Mouse (Mus musculus): ENCODE results near the gene Begain.

Begain gene

DNA sequence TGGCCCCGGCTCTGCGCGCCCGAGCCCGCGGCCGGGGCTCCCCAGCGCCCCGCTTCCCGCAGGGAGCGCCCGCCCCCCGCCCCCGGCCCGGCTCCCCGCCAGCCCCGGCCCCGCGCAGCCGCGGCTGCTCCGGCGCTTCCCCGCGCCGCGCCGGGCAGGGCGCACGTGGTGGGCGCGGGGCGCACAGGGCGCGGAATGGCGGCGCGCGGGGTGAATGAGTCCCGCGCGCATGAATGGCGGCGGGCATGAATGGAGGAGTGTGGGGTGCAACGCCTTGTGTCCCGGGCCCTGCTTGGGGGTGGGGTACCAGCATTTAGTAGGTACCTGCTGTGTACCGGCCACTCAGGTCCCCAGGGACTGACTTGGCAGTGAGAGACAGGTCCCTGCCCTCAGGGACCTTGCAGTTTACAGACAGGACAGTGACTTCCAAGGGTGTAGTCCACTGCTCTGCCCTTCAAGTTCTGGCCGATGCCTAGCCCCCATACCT, at the start of gene Begain:
Begain (minus strand) TSS at position 51 of the 487 bp plus-strand sequence.
- ChIA-PET POLR2A (interaction anchor here in 2 of 4 experiments (1.1 to 1.2 kb wide), 2 partner anchors 8 to 173 kb away, joined by 3 to 6 read pairs; no protein-coding TSS in a partner anchor), CTCF (no interaction called here)

DNA sequence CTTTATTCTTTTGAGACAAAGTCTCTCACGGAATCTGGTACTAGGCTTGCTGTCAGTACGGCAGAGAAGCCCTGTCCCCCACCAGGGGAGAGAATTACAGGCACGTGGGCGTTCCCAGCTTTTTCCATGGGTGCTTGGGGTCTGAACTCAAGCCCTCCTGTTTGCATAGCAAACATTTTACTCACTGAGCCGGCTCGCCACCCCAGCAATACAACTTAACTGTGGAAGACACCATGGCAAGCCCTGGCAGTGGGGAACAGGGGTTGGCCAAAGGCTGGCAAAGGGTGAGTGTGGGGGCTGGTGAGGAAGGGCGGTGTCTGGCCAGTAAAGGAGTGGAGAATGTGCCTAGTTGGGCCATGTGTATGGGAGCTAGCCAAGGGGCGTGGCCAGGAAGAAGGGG, 47.7 kb upstream of the Begain start:
- CTCF ChIA-PET, result no interaction called here

DNA sequence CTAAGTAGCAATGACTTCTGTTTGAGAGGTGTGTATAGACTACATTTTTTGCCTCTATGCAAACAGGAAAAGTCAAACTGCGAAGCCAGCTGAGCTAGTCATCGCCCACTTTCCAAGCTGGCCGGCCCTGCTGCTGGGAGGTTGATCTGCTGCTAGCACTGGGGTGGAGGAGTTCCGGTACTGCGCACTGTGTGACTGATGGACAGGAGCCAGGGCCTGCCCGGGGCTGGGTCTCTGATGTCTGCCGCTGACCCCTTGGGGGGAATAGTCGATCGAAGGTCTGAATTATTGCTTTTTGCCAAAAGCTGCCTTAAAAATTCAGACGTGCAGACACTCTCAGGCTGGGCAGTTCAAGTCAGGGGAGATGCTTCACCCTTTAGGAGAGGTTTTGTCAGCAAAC, 47.1 kb upstream of the Begain start:
- CTCF ChIA-PET, result interaction anchor here in 1 of 4 experiments (0.6 kb wide), 1 partner anchor 987 kb away, joined by 3 read pairs; no protein-coding TSS in a partner anchor
- POLR2A ChIA-PET, result no interaction called here

More for the DNA sequence above, 47.7 kb upstream of the Begain start:
- POLR2A ChIA-PET, result no interaction called here

DNA sequence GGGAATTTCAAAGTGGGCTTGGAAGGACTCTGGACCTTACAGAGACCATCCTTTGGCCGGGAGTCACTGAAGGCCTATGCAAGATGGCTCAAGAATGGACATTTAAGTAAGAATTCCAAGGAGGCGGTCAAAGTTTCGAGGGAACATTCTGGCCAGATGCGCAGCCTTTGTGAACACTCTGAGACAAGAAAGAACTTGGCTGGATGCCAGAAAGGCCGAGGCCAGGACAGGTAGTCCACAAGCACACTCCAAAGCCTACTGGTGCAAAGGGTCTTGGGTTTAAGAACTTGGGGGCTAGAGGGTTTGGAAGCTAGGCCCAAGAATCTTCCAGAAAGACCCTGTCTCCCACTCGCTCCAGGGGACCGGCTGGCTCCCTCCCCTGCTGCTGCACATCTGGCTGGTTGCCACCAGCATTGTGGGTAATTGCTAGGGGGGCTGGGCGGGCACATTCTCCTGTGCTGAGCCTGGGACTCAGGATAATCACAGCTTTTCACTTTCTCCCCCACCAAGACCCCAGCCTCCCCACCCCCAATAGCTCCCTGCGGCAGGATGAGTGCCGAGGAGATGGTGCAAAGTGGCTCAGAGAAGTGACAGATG, 45.1 kb upstream of the Begain start:
- ChIA-PET CTCF (no interaction called here), POLR2A (interaction anchor here in 1 of 4 experiments (1.3 kb wide), 1 partner anchor 188 kb away, joined by 3 read pairs; no protein-coding TSS in a partner anchor)

DNA sequence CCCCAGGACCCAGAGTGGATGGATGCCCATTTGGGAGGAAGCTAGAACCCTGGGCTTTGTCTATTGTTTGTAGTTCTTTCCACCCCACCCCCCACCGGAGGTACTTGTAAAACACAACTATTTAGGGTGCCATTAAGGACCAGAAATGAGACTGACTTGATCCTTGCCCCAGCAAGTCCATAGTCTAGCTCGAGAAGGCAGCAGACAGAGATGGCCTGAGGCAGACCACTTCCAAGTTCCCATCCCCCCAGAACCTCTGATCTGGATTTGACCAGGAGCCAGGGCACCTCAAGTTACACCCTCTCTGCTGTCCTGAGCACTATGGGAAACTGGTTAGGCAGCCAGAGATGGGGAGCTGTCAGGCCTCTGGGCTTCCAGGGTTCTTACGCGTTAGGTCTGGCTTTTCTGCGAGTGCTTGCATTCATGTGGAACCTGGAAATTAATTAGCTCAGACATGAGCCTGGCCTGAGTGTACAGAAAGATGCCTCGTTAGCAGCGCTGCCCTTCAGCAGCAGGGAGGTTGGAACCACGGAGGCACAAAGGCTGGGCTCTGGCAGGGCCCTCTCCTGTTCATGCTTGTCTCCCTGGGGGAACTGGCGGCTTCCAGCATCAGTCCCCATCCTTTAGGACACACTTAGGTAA, 44.5 kb upstream of the Begain start:
- ChIA-PET POLR2A (interaction anchor here in 1 of 4 experiments (1.3 kb wide), 1 partner anchor 188 kb away, joined by 3 read pairs; no protein-coding TSS in a partner anchor), CTCF (no interaction called here)

DNA sequence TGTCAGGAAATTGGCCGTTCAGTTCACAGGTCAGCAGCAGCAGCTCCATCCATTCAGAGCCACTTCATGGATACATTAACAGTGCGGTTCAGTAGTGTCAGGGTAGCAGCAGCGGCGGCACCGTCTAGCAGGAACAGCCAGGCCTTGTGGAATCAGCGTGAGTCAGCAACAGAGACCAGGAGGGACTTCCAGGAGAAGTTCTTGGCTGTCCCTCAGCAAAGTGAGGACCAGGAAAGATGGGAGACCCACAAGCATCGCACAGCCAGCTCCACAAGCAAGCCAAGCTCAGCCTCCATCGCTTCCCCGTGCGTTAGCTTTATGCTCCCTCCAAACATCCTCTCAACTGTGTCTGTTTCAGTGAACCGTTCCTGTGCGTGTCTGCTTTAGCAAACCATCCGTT, 40.9 kb upstream of the Begain start:
- CTCF ChIA-PET, result no interaction called here
- POLR2A ChIA-PET, result no interaction called here

DNA sequence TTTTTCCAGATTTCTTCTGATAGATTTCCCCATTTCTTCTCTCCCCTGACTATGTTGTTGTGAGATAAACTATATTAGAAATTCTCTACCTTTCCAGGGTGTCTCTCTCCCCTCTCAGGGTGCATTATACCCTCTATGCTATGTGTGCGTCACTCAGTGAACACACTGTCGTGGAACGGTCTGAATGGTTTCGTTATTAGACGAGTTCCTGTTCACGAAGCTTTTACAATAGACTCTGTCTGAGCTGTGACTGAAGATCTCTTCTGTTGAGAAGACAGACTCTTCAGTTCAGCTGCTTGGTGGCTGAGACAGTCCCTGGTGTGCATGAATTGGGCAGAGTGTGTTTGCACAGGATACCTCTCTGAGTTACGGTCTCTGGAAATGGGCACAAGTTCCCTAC, 32.4 kb upstream of the Begain start:
- POLR2A ChIA-PET, result no interaction called here
- CTCF ChIA-PET, result no interaction called here

DNA sequence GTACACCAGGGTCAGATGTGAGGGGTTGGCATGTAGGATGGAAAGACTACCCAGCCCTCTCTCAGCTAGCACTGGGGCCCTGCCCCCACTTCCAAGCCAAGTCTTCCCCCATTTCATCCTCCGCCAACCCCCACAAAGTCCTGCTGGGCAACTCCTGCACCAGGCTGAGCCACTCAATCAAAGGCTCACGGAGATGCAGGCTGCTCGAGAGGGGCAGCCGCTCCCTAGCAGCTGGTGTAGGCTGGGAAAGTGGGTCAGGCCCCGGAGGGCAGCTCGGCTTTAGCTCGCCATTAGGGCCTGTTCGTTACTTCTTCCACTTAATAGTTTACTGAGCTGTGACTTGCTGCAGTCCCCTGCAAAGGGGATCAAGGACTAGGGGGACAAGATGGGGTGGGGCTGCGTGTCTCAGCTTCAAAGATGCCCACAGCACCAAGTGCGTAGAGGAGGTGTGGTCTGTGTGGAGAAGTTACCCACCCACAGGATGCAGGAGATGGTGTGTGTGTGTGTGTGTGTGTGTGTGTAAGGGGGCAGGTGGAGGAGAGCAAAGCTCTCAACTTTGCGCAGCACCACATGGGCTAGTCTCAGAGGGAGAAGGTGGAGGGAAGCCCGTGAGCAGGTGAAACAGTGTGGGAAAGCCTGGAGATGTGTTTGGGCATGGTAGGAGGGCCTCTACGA, 22.6 kb upstream of the Begain start:
- POLR2A ChIA-PET, result interaction anchor here in 1 of 4 experiments (0.7 kb wide), 1 partner anchor 35 kb away, joined by 3 read pairs; no protein-coding TSS in a partner anchor
- CTCF ChIA-PET, result no interaction called here

DNA sequence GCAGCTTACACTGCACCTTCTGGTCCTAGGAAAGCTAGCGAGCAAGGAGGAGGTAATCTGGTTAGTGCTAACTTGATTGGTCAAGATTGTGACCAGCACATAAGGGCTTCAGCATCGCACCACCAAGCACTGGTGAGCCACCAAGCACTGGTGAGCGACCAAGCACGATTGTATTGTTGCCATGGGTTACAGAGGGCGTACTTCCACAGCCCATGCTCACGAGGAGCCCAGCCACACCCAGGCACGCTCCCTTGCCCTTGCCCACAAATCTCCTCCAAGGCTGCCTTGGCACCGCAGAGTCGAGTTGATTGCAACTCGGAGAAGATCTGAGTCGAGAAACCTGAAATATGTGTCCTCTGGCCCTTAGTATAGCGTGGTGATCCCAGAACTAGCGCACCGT, 22.0 kb upstream of the Begain start:
- POLR2A ChIA-PET, result no interaction called here
- CTCF ChIA-PET, result no interaction called here

DNA sequence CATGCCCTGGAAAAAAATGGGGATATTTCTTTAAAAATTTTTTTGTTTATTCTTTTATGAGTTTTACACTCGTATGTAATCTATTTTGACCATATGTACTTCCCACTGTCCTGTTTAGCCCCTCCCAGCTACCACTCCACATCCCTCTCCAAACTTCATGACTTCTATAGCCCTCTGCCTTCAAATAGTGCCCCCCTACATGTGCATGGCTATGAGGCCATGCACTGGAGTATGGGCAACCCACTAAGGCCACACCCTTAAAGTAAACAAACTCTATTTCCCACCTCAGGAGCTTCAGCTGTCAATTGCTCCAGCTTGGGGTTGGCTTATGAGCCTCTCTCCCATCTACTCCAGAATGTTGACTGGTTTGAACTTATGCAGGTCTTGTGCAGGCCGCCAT, 18.1 kb upstream of the Begain start:
- ChIA-PET CTCF (no interaction called here), POLR2A (interaction anchor here in 1 of 4 experiments (1.2 to 2.5 kb wide), 2 partner anchors 9 to 14 kb away, joined by 3 to 7 read pairs; no protein-coding TSS in a partner anchor)

DNA sequence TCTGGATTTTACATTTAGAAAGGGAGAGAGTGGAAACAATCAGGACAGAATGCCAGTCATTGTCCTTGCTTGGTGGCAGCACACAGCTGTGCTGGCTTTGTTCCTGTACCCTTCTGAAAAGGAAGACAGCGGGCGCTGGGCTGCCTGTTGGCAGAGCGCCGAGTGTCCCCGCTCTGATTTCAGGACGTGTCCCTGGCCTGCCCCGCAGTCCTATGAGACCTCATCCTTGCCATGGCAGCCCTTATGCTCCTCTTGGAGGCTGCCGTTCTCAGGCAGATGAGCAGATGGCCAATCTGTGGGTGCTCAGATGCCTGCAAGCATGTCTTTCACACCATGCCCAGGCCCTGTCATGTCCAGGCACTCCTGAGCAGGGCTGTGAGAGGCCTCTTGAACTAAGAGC, 17.7 kb upstream of the Begain start:
- ChIA-PET CTCF (no interaction called here), POLR2A (interaction anchor here in 1 of 4 experiments (1.2 to 2.5 kb wide), 2 partner anchors 10 to 13 kb away, joined by 3 to 7 read pairs; no protein-coding TSS in a partner anchor)

DNA sequence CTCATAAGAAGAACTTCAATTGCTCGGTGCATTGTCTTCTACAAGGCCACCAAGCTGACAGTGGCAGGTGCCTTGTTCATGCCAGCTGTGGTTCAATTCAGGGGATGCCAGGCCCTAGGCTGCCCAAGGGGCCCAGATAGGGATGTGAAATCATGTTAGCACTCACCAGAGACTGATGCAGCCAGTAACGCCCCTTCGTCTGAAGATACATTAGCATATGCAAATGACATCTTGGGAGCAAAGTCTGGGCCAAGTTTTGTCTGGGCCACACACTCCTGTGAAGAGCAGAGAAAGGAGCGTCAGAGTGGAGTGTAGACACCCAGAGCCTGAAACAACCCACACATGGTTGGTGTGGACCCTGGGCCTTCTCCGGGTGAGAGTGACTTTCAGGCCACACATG, 17.0 kb upstream of the Begain start:
- CTCF ChIA-PET, result no interaction called here
- POLR2A ChIA-PET, result interaction anchor here in 1 of 4 experiments (2.5 kb wide), 1 partner anchor 13 kb away, joined by 7 read pairs; no protein-coding TSS in a partner anchor

DNA sequence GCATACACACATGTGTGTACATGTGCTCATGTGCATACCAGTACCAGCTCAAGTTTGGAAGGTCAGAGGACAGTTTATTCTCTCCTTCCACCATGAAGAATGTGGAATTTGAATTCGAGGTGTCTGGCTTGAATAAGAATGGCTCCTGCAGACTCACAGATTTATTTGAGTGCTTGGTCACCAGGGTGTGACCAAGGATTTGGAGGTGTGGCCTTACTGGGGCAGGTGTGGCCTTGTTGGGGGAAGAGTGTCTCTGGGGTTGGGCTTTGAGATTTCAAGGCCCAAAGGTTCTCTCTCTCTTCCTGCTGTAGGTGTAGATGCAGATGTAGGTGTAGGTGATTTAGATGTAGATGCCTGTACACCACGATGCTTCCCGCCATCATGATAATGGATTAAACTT, 15.5 kb upstream of the Begain start:
- ChIA-PET POLR2A (interaction anchor here in 2 of 4 experiments (0.6 to 0.8 kb wide), 2 partner anchors 9 to 13 kb away, joined by 3 read pairs; no protein-coding TSS in a partner anchor), CTCF (no interaction called here)

DNA sequence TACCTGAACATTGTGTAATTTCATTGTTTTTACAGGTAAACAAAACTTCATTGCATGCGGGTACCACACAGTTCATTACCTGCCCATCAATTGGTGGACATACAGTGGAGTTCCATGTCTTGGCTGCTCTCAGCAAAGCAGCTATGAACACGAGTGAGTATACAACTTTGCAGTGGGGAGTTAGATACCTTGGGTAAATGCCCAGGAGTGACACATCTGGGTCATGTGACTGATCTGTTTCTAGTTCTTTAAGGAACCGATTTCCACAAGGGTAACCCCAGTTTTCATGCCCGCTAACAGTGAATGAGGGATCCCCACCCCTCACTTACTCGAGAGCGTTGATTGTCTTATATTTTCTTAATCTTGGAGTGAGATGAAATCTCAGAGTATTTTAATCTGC, 9.0 kb upstream of the Begain start:
- ChIA-PET CTCF (no interaction called here), POLR2A (no interaction called here)

DNA sequence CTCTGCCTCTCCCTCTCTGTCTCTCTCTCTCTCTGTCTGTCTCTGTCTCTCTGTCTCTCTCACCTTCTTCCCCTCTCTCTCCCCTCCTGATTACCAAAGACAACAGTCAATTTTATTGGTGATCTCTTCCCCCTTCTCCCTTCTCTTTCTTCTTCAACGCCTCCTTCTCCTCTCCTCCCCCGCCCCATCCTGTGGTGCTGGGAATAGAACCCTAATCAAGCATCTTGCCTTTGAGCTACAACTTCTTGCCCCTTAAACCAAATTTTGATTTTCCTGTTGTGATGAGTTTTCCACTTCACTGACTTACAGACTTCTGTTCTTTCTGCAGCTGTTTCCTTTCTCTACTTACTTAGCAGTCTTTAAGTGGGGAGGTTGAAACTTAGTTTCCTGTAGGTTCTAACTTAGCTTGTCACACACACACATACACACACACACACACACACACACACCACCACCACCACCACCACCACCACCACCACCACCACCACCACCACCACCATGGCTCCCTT, 6.8 kb upstream of the Begain start:
- CTCF ChIA-PET, result no interaction called here

DNA sequence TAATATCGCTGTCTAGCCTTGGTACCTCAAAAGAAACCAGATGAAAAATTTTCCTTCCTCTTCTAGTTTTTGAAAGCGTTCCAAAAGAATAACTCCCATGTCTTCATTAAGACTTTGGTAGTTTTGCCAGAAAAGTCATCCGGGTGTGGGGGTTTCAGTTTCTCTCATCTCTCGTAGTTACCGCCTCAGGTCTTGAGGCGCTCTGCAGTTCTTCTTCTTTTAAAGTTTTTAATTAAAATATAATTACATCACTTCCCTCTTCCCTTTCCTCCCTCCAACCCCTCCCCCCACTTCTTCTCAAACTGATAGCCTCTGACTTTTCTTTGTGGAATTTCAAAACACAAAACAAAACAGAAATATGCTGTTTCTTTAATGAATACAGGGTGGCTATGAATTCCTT, 6.1 kb upstream of the Begain start:
- ChIA-PET POLR2A (interaction anchor here in 1 of 4 experiments (0.7 kb wide), 1 partner anchor 9 kb away, joined by 3 read pairs; no protein-coding TSS in a partner anchor), CTCF (no interaction called here)

More for the DNA sequence above, 6.8 kb upstream of the Begain start:
- POLR2A ChIA-PET, result interaction anchor here in 2 of 4 experiments (0.7 kb wide), 3 partner anchors 9 to 660 kb away, joined by 3 to 4 read pairs (median 3); no protein-coding TSS in a partner anchor

DNA sequence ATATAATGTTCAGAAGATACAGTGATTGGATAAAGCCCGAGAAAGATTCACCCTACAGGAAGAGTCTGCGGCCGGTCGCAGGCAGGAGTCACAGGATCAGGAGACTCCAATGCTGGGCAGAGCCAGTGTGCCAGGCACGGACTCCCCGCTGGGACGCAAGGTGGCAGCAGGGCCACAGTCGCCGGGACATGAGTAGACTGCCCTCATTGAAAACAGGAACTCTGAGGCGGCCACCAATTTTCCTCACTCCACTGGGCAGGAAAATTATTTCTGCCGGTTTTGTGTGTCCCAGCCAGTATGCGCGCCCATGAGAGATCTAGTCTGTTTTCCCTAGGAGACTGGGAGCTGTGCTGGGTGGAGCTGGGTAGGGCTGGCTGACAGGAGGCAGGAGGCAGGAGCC, 3.2 kb upstream of the Begain start:
- CTCF ChIA-PET, result interaction anchor here in 1 of 4 experiments (0.7 kb wide), 1 partner anchor 117 kb away, joined by 3 read pairs; no protein-coding TSS in a partner anchor

DNA sequence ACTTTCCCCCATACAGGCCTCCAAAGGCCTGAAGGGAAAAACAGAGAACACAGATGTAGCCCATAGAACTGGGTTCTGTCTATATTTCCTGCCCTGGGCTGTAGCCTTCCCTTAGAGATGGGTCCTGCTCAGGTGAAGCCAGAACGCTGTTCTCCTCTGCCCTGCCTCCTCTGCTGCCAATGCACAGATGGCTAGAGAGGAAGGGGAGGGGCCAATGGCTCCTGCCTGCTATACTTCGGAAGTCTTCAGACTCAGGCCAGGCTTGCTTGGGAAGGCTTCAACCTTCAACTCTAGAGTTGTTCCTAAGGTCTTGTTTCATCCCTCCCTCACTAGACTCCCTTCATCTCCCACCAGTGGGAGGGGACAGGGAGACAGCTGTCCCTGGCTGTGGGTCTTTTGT, 1.7 kb upstream of the Begain start:
- ChIA-PET CTCF (no interaction called here), POLR2A (no interaction called here)

More for the DNA sequence above, 3.2 kb upstream of the Begain start:
- POLR2A ChIA-PET, result interaction anchor here in 2 of 4 experiments (0.7 to 2.1 kb wide), 4 partner anchors 11 to 38 kb away, joined by 3 to 7 read pairs (median 3); no protein-coding TSS in a partner anchor

DNA sequence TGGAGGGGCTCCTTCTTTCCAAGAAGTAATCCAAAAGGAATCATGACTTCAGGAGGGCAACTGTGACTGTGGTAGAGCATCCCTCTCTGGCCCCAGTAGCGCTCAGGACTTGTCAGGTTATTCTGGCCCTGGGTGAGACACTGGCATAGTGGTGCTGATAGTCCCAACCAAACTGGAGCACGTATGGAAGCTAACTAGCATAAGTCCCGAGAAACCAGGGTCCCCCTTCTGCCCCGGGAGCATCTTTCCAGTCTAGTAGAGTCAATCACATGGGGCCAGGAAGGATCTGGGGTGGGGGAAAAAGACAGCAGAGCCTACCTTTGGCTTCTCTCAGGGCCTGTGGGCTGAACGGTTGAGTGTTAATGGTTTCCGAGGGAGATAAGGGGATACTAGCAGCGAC, 721 bp upstream of the Begain start:
- CTCF ChIA-PET, result no interaction called here

More for the DNA sequence above, 721 bp upstream of the Begain start:
- POLR2A ChIA-PET, result interaction anchor here in 2 of 4 experiments (1.1 to 1.2 kb wide), 2 partner anchors 8 to 174 kb away, joined by 3 to 6 read pairs; no protein-coding TSS in a partner anchor
